Mouse (Mus musculus) testis, adult 2 months (tissue): Measurements from ENCODE around the gene Map2k6.

Source experiments
- CTCF ChIP-seq: fragments of 200-500 bp; IDR thresholded peaks from 2 replicates; pipeline ENCODE4 v1.5.1; 2012; ENCODE audit warnings: low read depth, mild to moderate bottlenecking, inconsistent platforms, low read length, moderate library complexity; ENCODE audit not compliant: control insufficient read depth, insufficient read depth, insufficient replicate concordance
- POLR2A ChIP-seq: fragments of 200-500 bp; IDR thresholded peaks from 2 replicates; pipeline ENCODE4 v1.6.1; 2012; ENCODE audit warnings: low read depth, mild to moderate bottlenecking, inconsistent platforms, low read length, moderate library complexity; ENCODE audit not compliant: control insufficient read depth

- TF ChIP-seq POLR2A (no peak), CTCF (no peak)
These were observed 89.4 kb downstream of the Map2k6 start for GRCm38 (mm10) chr11:110488301-110488700.
